Mouse (Mus musculus): ENCODE data around the gene Polrmt.

Gene Polrmt

GRCm38 (mm10) chr10:79745898-79746773 lies at the start of gene Polrmt:
Gene Polrmt, minus strand, starts transcription at chr10:79746581.
- peak; percentile 98 for DNase-seq

GRCm38 (mm10) chr10:79795905-79796304 lies 49.5 kb upstream of the Polrmt start:
- DNase-seq, result no peak

GRCm38 (mm10) chr10:79794491-79794931 lies 48.1 kb upstream of the Polrmt start:
- peak; percentile 73 for DNase-seq

GRCm38 (mm10) chr10:79793738-79794490 lies 47.5 kb upstream of the Polrmt start:
- peak; percentile 82 for DNase-seq

GRCm38 (mm10) chr10:79793051-79793737 lies 46.8 kb upstream of the Polrmt start, which contains the start of gene Palm:
Gene Palm, plus strand, starts transcription at chr10:79793572.
- DNase-seq, result no peak

GRCm38 (mm10) chr10:79792339-79793040 lies 46.1 kb upstream of the Polrmt start:
- DNase-seq, result no peak

- no peak for DNase-seq
These were observed 44.5 kb upstream of the Polrmt start, which contains the start of gene Prss57 for GRCm38 (mm10) chr10:79790861-79791260. Gene Prss57, minus strand, starts transcription at chr10:79790961.

GRCm38 (mm10) chr10:79789581-79789980 lies 43.2 kb upstream of the Polrmt start:
- no peak for DNase-seq

GRCm38 (mm10) chr10:79788386-79789158 lies 42.2 kb upstream of the Polrmt start:
- no peak for DNase-seq

- no peak for DNase-seq
These were observed 37.8 kb upstream of the Polrmt start for GRCm38 (mm10) chr10:79783920-79784800.

- DNase-seq, result no peak
These were observed 36.7 kb upstream of the Polrmt start for GRCm38 (mm10) chr10:79783050-79783449.

GRCm38 (mm10) chr10:79781956-79782355 lies 35.6 kb upstream of the Polrmt start:
- no peak for DNase-seq

GRCm38 (mm10) chr10:79781139-79781538 lies 34.8 kb upstream of the Polrmt start:
- DNase-seq, result no peak

- DNase-seq, result no peak
These were observed 34.3 kb upstream of the Polrmt start for GRCm38 (mm10) chr10:79780664-79781015.

- DNase-seq, result peak; percentile 99
These were observed 33.6 kb upstream of the Polrmt start for GRCm38 (mm10) chr10:79779784-79780663.

GRCm38 (mm10) chr10:79779193-79779592 lies 32.8 kb upstream of the Polrmt start:
- DNase-seq, result no peak

- DNase-seq, result peak; percentile 72
These were observed 31.6 kb upstream of the Polrmt start for GRCm38 (mm10) chr10:79778006-79778405.

GRCm38 (mm10) chr10:79777103-79777531 lies 30.7 kb upstream of the Polrmt start, which contains the start of gene Fstl3:
Gene Fstl3, plus strand, starts transcription at chr10:79777272.
- no peak for DNase-seq
